Mouse (Mus musculus) kidney, adult 18-20 months (tissue): Measurements from ENCODE around the gene Slc4a1.
A peak's percentile ranks its signal among the peaks of the same experiment; 100 is the strongest.

Experiments used
- DNase-seq: peaks from one replicate; pipeline ENCODE4 v3.0.0; 2021

Gene Slc4a1

GRCm38 (mm10) chr11:102318576-102319409, 47.2 kb downstream of the Slc4a1 start:
- DNase-seq: peak; percentile 77

GRCm38 (mm10) chr11:102317901-102318575, 48.0 kb downstream of the Slc4a1 start:
- peak; percentile 83 for DNase-seq

- DNase-seq: peak; percentile 72
Observed at GRCm38 (mm10) chr11:102317298-102317900, 48.6 kb downstream of the Slc4a1 start.

- DNase-seq: peak; percentile 91
Observed at GRCm38 (mm10) chr11:102316572-102317297, 49.3 kb downstream of the Slc4a1 start.

- DNase-seq: peak; percentile 25
Observed at GRCm38 (mm10) chr11:102315690-102316571, 50.1 kb downstream of the Slc4a1 start.

GRCm38 (mm10) chr11:102314321-102314720, 51.7 kb downstream of the Slc4a1 start:
- no peak for DNase-seq

GRCm38 (mm10) chr11:102312586-102312985, 53.4 kb downstream of the Slc4a1 start:
- no peak for DNase-seq

GRCm38 (mm10) chr11:102311966-102312365, 54.0 kb downstream of the Slc4a1 start:
- no peak for DNase-seq

- peak; percentile 30 for DNase-seq
Observed at GRCm38 (mm10) chr11:102310768-102311695, 55.0 kb downstream of the Slc4a1 start.

GRCm38 (mm10) chr11:102309821-102310617, 56.0 kb downstream of the Slc4a1 start:
- no peak for DNase-seq

GRCm38 (mm10) chr11:102308979-102309378, 57.0 kb downstream of the Slc4a1 start:
- peak; percentile 95 for DNase-seq

GRCm38 (mm10) chr11:102308104-102308503, 57.9 kb downstream of the Slc4a1 start:
- no peak for DNase-seq

GRCm38 (mm10) chr11:102305359-102305758, 60.6 kb downstream of the Slc4a1 start:
- DNase-seq: no peak

GRCm38 (mm10) chr11:102304141-102304540, 61.9 kb downstream of the Slc4a1 start:
- no peak for DNase-seq

GRCm38 (mm10) chr11:102299839-102300238, 66.2 kb downstream of the Slc4a1 start:
- DNase-seq: peak; percentile 61
